Mouse (Mus musculus) forebrain, embryonic 14.5 days (tissue): Measurements from ENCODE around the gene Tbx5. TPM values are rescaled to one million over a fixed set of nuclear protein-coding genes. Genes with fewer than 3 reads are reported as not detected.

ENCODE experiments used
- ATAC-seq: fragments of 200-750 bp; cut with Nextera tagmentation; 2 replicates; pipeline ENCODE4 v1.8.0; 2017; ENCODE audit warnings: mild to moderate bottlenecking, moderate library complexity
- DNase-seq: peaks from one replicate; pipeline ENCODE4 v3.0.0-alpha.2; 2015; ENCODE audit warnings: low spot score
- H3K27ac ChIP-seq: fragments of 300-500 bp; sonication (generic); 2 replicates; pipeline ENCODE4 v1.5.1; 2014; ENCODE audit warnings: low read depth, mild to moderate bottlenecking, control low read depth, low read length, moderate library complexity
- H3K27me3 ChIP-seq: fragments of 300-500 bp; sonication (generic); replicated peaks from 2 replicates; pipeline ENCODE4 v1.6.1; 2014; ENCODE audit warnings: low read length, control low read depth, mixed read lengths; ENCODE audit not compliant: control insufficient read depth, insufficient read depth
- H3K36me3 ChIP-seq: fragments of 300-500 bp; sonication (generic); 2 replicates; pipeline ENCODE4 v1.6.1; 2014; ENCODE audit warnings: low read length, control low read depth; ENCODE audit not compliant: control insufficient read depth, insufficient read depth
- H3K4me1 ChIP-seq: fragments of 300-500 bp; sonication (generic); 2 replicates; pipeline ENCODE4 v1.6.1; 2014; ENCODE audit warnings: antibody characterized with exemption, low read length, control low read depth; ENCODE audit not compliant: control insufficient read depth, insufficient read depth
- H3K4me2 ChIP-seq: fragments of 300-500 bp; sonication (generic); 2 replicates; pipeline ENCODE4 v1.6.1; 2014; ENCODE audit warnings: mild to moderate bottlenecking, control low read depth, low read length
- H3K4me3 ChIP-seq: fragments of 300-500 bp; sonication (generic); 2 replicates; pipeline ENCODE4 v1.5.1; 2014; ENCODE audit warnings: low read depth, low read length, control low read depth
- H3K9ac ChIP-seq: fragments of 300-500 bp; sonication (generic); 2 replicates; pipeline ENCODE4 v1.6.1; 2014; ENCODE audit warnings: mild to moderate bottlenecking, low read length, control low read depth, moderate library complexity
- H3K9me3 ChIP-seq: fragments of 300-500 bp; sonication (generic); replicated peaks from 2 replicates; pipeline ENCODE4 v1.6.1; 2016; ENCODE audit warnings: low read length, control low read depth, mixed read lengths; ENCODE audit not compliant: control insufficient read depth
- WGBS: fragments of 180-500 bp; shearing (Covaris S2); extraction: QIAGEN DNeasy Blood & Tissue Kit; methylation state at CpG from one replicate; pipeline ENCODE4 v1.1.7; 2014; 5-methylcytosine and 5-hydroxymethylcytosine counted together
- polyA plus RNA-seq: library from polyadenylated mRNA; unstranded; fragments of >200 nt; fragmentation: Nextera tagmentation; extraction: Ambion mirVana; gene quantifications from 2 replicates; pipeline ENCODE4 v1.2.1, GENCODE M21; 2014

Tbx5 gene
- 0.04 TPM in 1 of 2 replicates, not detected in the other for polyA plus RNA-seq

GRCm38 (mm10) chr5:119832479-119832796 is at the start of gene Tbx5:
Tbx5 (plus strand) TSS chr5:119832668.
- no peak for DNase-seq
- Histone ChIP-seq H3K4me3 (no peak within 1 kb of the TSS), H3K27ac (no peak within 1 kb of the TSS), H3K36me3 (no peaks in the 10 kb centered on the region), H3K4me2 (no peak within 1 kb of the TSS), H3K27me3 (peaks cover 99% of the 10 kb centered on the region), H3K4me1 (no peaks in the 10 kb centered on the region), H3K9ac (no peak within 1 kb of the TSS), H3K9me3 (no peaks in the 10 kb centered on the region)
- ATAC-seq = no peak
- WGBS = 1% methylated on average over 16 of the region's 16 CpGs

- Histone ChIP-seq H3K27me3 (no peaks in the 10 kb centered on the region), H3K4me1 (no peaks in the 10 kb centered on the region), H3K9ac (no peak overlapping the region), H3K4me3 (no peak overlapping the region), H3K9me3 (no peaks in the 10 kb centered on the region), H3K36me3 (no peaks in the 10 kb centered on the region), H3K27ac (no peak overlapping the region), H3K4me2 (no peak overlapping the region)
- DNase-seq = no peak
- no peak for ATAC-seq
- WGBS = 82% methylated on average over 7 of the region's 7 CpGs
Observed at GRCm38 (mm10) chr5:119785959-119786358, 46.5 kb upstream of the Tbx5 start.

GRCm38 (mm10) chr5:119791664-119792063 is 40.8 kb upstream of the Tbx5 start:
- no peaks in the 10 kb centered on the region for H3K9me3 ChIP-seq
- ATAC-seq = no peak
- no peaks in the 10 kb centered on the region for H3K36me3 ChIP-seq
- WGBS = 46% methylated on average over 5 of the region's 5 CpGs
- H3K4me1 ChIP-seq = no peaks in the 10 kb centered on the region
- no peak for DNase-seq
- peaks cover 36% of the 10 kb centered on the region for H3K27me3 ChIP-seq
- H3K4me2 ChIP-seq = no peak overlapping the region
- H3K4me3 ChIP-seq = no peak overlapping the region
- no peak overlapping the region for H3K27ac ChIP-seq
- H3K9ac ChIP-seq = no peak overlapping the region

- DNase-seq (no peak), ATAC-seq (no peak)
- Histone ChIP-seq H3K27ac (no peak overlapping the region), H3K4me2 (no peak overlapping the region), H3K4me1 (no peaks in the 10 kb centered on the region), H3K4me3 (no peak overlapping the region), H3K36me3 (no peaks in the 10 kb centered on the region), H3K27me3 (peaks cover 58% of the 10 kb centered on the region), H3K9ac (no peak overlapping the region), H3K9me3 (no peaks in the 10 kb centered on the region)
- WGBS = 3% methylated on average over 4 of the region's 4 CpGs
Observed at GRCm38 (mm10) chr5:119793972-119794371, 38.5 kb upstream of the Tbx5 start.

GRCm38 (mm10) chr5:119795376-119795775 is 37.1 kb upstream of the Tbx5 start:
- DNase-seq = no peak
- Histone ChIP-seq H3K4me1 (no peaks in the 10 kb centered on the region), H3K36me3 (no peaks in the 10 kb centered on the region), H3K27ac (no peak overlapping the region), H3K9ac (no peak overlapping the region), H3K4me3 (no peak overlapping the region), H3K27me3 (peaks cover 72% of the 10 kb centered on the region), H3K4me2 (no peak overlapping the region), H3K9me3 (no peaks in the 10 kb centered on the region)
- under 1% methylated on average over 6 of the region's 6 CpGs for WGBS
- ATAC-seq = no peak

- H3K4me1 ChIP-seq = no peaks in the 10 kb centered on the region
- H3K9me3 ChIP-seq = no peaks in the 10 kb centered on the region
- peaks cover 76% of the 10 kb centered on the region for H3K27me3 ChIP-seq
- H3K9ac ChIP-seq = no peak overlapping the region
- no peak overlapping the region for H3K4me2 ChIP-seq
- 7% methylated on average over 3 of the region's 3 CpGs for WGBS
- H3K36me3 ChIP-seq = no peaks in the 10 kb centered on the region
- ATAC-seq = no peak
- H3K27ac ChIP-seq = no peak overlapping the region
- DNase-seq = no peak
- no peak overlapping the region for H3K4me3 ChIP-seq
Observed at GRCm38 (mm10) chr5:119795777-119796176, 36.7 kb upstream of the Tbx5 start.

GRCm38 (mm10) chr5:119796443-119797160 is 35.9 kb upstream of the Tbx5 start:
- no peaks in the 10 kb centered on the region for H3K36me3 ChIP-seq
- no peak overlapping the region for H3K27ac ChIP-seq
- no peak overlapping the region for H3K4me3 ChIP-seq
- H3K4me2 ChIP-seq = no peak overlapping the region
- ATAC-seq (no peak), DNase-seq (no peak)
- H3K4me1 ChIP-seq = no peaks in the 10 kb centered on the region
- under 1% methylated on average over 33 of the region's 33 CpGs for WGBS
- H3K9me3 ChIP-seq = no peaks in the 10 kb centered on the region
- peaks cover 84% of the 10 kb centered on the region for H3K27me3 ChIP-seq
- H3K9ac ChIP-seq = no peak overlapping the region

- Histone ChIP-seq H3K27ac (no peak overlapping the region), H3K27me3 (peaks cover 95% of the 10 kb centered on the region), H3K4me3 (no peak overlapping the region), H3K36me3 (no peaks in the 10 kb centered on the region), H3K4me2 (no peak overlapping the region), H3K4me1 (no peaks in the 10 kb centered on the region), H3K9ac (no peak overlapping the region), H3K9me3 (no peaks in the 10 kb centered on the region)
- no peak for ATAC-seq
- no peak for DNase-seq
- WGBS = 1% methylated on average over 26 of the region's 26 CpGs
Observed at GRCm38 (mm10) chr5:119797580-119798150, 34.8 kb upstream of the Tbx5 start.

- Histone ChIP-seq H3K27ac (no peak overlapping the region), H3K9me3 (no peaks in the 10 kb centered on the region), H3K4me3 (no peak overlapping the region), H3K4me2 (no peak overlapping the region), H3K36me3 (no peaks in the 10 kb centered on the region), H3K27me3 (peaks cover 98% of the 10 kb centered on the region), H3K4me1 (no peaks in the 10 kb centered on the region), H3K9ac (no peak overlapping the region)
- ATAC-seq (no peak), DNase-seq (no peak)
- WGBS = 4% methylated on average over 4 of the region's 4 CpGs
Observed at GRCm38 (mm10) chr5:119798261-119798660, 34.2 kb upstream of the Tbx5 start.
